Comparison of ENCODE assay signal across 8 mouse cellular contexts in the genomic region with DNA sequence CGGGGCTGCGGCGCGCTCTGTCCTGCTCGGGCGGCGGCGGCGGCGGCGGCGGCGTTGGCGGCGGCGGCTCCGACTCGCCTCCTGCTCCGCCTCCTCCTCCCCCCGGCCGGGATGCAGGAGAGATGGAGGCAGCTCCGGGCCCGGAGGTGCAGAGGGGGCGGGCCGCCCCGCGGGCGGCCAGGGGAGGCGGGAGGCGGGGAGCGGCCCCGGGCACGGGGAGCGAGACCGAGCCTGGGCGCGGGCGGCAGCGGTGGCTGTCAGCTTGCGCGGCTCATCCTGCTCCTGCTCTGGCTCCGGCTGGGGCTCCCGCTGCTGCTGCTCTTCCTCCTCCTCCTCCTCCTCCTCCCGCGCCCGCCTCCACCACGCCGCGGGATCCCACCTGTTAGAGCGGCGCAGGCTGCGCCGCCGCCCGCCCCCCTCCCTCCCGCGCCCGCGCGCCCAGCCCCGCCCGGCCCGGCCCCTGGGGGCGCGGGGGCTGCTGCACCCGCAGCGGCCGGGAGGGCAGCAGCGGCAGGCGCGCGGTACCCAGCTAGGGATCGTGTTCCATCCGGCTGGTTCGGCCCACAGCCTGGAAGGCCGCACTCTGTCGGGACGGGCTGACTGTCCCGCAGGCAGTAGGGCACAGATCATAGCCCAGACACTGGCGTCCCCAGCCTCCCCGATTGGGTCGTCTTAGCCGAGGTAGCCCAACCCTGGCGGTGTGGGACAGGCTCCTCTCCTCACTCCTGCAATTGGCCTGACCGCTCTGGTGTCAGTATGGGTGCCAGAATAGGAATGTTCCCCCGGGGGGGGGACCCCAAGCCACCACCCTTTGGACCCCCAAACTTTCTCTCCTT. TPM values are rescaled to one million over a fixed set of nuclear protein-coding genes. Genes with fewer than 3 reads are reported as not detected.
A peak's percentile ranks its signal among the peaks of the same experiment; 100 is the strongest.
DNase-seq lines count a peak whose midpoint lies in the region; ATAC-seq and TF ChIP-seq lines count a peak whose summit lies in the region.

A gene (minus strand): TSS at position 41 of the 836 bp plus-strand sequence.

- ATAC-seq in CD4-positive, CD25-positive, alpha-beta regulatory T cell, adult 4 months, result no peak
- peak; percentile 3; the same call in 1 of the 2 replicates for ATAC-seq in heart, embryonic 12.5 days (ENCODE audit: insufficient number of reproducible peaks, low FRiP score)
- ATAC-seq in megakaryocyte-erythroid progenitor cell, adult 5-6 weeks (replicated peaks; ENCODE audit: low FRiP score, low TSS enrichment, poor library complexity, severe bottlenecking), result no peak

- H3K4me3 ChIP-seq in C2C12 (ENCODE audit: insufficient read depth, poor library complexity, severe bottlenecking), result peak within 1 kb of the TSS; percentile 23
- H3K4me3 ChIP-seq in heart, embryonic 12.5 days, result peak within 1 kb of the TSS; percentile 91

- TF ChIP-seq CTCF in C2C12 (IDR thresholded peaks at IDR 0.05; ENCODE audit: control insufficient read depth, insufficient read depth, insufficient read length), result no peak

- peaks cover 35% of the 10 kb centered on the region for H3K4me1 ChIP-seq in heart, embryonic 12.5 days (replicated peaks)

- H3K9ac ChIP-seq in heart, embryonic 12.5 days, result peak within 1 kb of the TSS; percentile 89

- no peaks in the 10 kb centered on the region for H3K9me3 ChIP-seq in heart, embryonic 12.5 days (replicated peaks)

- no peaks in the 10 kb centered on the region for H3K36me3 ChIP-seq in C2C12 (ENCODE audit: control insufficient read depth, insufficient read depth)
- H3K36me3 ChIP-seq in heart, embryonic 12.5 days, result no peaks in the 10 kb centered on the region

- WGBS in heart, embryonic 12.5 days, result 3% methylated on average over 56 of the region's 86 CpGs

- peaks cover 47% of the 10 kb centered on the region for H3K27me3 ChIP-seq in C2C12 (ENCODE audit: control insufficient read depth, insufficient read depth, insufficient read length)
- peaks cover 12% of the 10 kb centered on the region; the same call in 1 of the 2 replicates for H3K27me3 ChIP-seq in heart, embryonic 12.5 days (replicated peaks)

- peak within 1 kb of the TSS; percentile 83 for H3K27ac ChIP-seq in heart, embryonic 12.5 days (ENCODE audit: poor library complexity, severe bottlenecking)

- peak within 1 kb of the TSS; percentile 6 for H3ac ChIP-seq in C2C12 (ENCODE audit: control insufficient read depth, insufficient read length, low read depth)

- H3K79me2 ChIP-seq in C2C12 (ENCODE audit: control insufficient read depth, insufficient read depth), result no peaks in the 10 kb centered on the region

- H3K4me2 ChIP-seq in heart, embryonic 12.5 days, result peak within 1 kb of the TSS; percentile 99

- peak; percentile 56 for DNase-seq in CD4-positive, CD25-positive, alpha-beta regulatory T cell, adult 2 months (ENCODE audit: low read depth, low spot score)
- peak; percentile 55 for DNase-seq in cerebellum, adult 8-10 months
- DNase-seq in layer of hippocampus, postnatal 36 days, result no peak
- DNase-seq in thymus, postnatal 0 days (ENCODE audit: low spot score), result peak; percentile 22

- H3K79me3 ChIP-seq in C2C12 (ENCODE audit: low read depth), result no peaks in the 10 kb centered on the region

TF ChIP-seq in C2C12, 6 proteins besides CTCF, POLR2A, EP300 and RAD21:
- TF ChIP-seq CEBPB (IDR thresholded peaks at IDR 0.05; ENCODE audit: low read depth) (no peak), USF1 (IDR thresholded peaks at IDR 0.05; ENCODE audit: low read depth) (no peak), MYOG (IDR thresholded peaks at IDR 0.05; ENCODE audit: control insufficient read depth, extremely low read depth, insufficient read length) (no peak), MAX (IDR thresholded peaks at IDR 0.05) (no peak), FOSL1 (IDR thresholded peaks at IDR 0.05; ENCODE audit: insufficient read depth, low read length, poor library complexity, severe bottlenecking) (no peak), MYOD1 (IDR thresholded peaks at IDR 0.05; ENCODE audit: control insufficient read depth, insufficient read length, low read depth) (no peak)

RNA-seq across cellular contexts. Expression of the gene that starts here (rescaled TPM):
- polyA plus RNA-seq in CD4-positive, CD25-positive, alpha-beta regulatory T cell, adult 4 months (2017; shearing (Covaris generic)), result 1 to 10 TPM; 3.5 to 5.2 TPM
- 0.42 TPM for polyA plus RNA-seq in C2C12 (2012; fragmentation: generic; extraction: Trizol)
- polyA plus RNA-seq in heart, embryonic 12.5 days (2016; fragmentation: Nextera tagmentation; extraction: Ambion mirVana), result 14.9 and 15.2 TPM in 2 replicates
- 10 to 100 TPM; 47.0 to 47.3 TPM for total RNA-seq in layer of hippocampus, postnatal 36 days (2021)
- 10.4 and 13.8 TPM in 2 replicates for total RNA-seq in megakaryocyte-erythroid progenitor cell, adult 5-6 weeks (2014; fragmentation: Nextera tagmentation)
- total RNA-seq in megakaryocyte-erythroid progenitor cell, adult 5-6 weeks (2017), result 4.2 and 13.3 TPM in 2 replicates
- 1.9 and 2.0 TPM in 2 replicates for polyA plus RNA-seq in thymus, postnatal 0 days (2015; fragmentation: Nextera tagmentation; extraction: Ambion mirVana)

Comparison
In these comparisons a context has a peak if more than half of its experiments do, and no peak if none do; other contexts are left out.
1. DNase-seq: peak in CD4-positive, CD25-positive, alpha-beta regulatory T cell, adult 2 months (single experiment), cerebellum, adult 8-10 months (single experiment) and thymus, postnatal 0 days (single experiment); none in layer of hippocampus, postnatal 36 days (0 of 2).